Mouse (Mus musculus) spleen, postnatal 10 days (tissue): Measurements from ENCODE around the gene Scin.
A peak's percentile ranks its signal among the peaks of the same experiment; 100 is the strongest.

ENCODE experiments used
- DNase-seq, 2 experiments: peaks; one replicate each; pipeline ENCODE4 v3.0.0; 2021 to 2022; ENCODE audit warnings: low spot score in 2 of 2

Scin gene

GRCm38 (mm10) chr12:40027444-40027843, 106.6 kb downstream of the Scin start:
- DNase-seq: peak in 1 of 2 experiments; percentile 42

DNA sequence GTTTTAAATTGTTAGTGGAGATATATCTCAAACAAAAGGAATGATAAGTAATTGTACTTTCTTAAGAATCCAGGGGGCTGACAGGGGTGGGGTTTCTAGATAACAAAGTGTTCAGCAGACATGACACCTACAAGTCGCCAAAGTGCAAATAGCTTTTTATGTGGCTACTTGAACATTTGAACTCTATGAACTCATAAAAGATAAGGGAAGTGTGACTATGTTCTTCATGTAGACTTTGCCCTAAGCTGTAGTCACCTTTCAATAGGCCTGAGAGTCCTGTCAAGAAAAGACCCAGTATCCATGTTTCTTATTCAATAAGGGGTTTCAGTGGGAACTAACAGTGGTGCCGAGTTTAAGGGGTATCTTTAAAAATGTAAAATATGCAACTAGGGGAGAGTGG, 110.1 kb downstream of the Scin start:
- no peak for DNase-seq

DNA sequence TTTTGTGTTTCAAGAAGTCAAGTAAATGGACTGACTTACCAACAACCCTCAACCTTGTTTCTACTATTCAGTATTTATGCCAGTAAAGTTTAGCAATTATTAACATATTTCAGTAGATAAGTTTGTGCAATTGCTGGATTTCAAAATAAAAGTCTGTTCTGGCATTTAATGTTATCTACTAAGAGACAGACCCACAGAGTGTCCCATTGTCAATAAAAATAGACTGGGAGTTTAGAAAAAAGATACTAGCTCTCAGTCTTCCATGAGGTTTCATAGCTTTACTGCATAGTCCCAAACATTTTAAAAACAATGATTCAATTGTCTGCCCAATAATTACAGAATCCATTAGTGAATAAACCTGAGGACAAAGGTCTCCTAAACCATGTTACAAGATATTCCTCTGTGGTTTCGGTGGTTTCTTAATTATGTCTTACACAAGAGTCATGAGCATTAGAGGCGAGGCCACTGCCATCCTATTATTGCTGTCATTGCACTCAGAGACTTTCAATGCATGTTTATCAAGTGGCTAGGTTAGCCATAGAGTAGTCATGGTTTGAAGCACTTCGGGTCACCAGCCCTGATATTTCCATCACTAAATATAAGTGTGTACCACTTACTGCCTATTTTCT, 110.9 kb downstream of the Scin start:
- DNase-seq: no peak

- no peak for DNase-seq
Observed at GRCm38 (mm10) chr12:40022344-40022743, 111.7 kb downstream of the Scin start.

DNA sequence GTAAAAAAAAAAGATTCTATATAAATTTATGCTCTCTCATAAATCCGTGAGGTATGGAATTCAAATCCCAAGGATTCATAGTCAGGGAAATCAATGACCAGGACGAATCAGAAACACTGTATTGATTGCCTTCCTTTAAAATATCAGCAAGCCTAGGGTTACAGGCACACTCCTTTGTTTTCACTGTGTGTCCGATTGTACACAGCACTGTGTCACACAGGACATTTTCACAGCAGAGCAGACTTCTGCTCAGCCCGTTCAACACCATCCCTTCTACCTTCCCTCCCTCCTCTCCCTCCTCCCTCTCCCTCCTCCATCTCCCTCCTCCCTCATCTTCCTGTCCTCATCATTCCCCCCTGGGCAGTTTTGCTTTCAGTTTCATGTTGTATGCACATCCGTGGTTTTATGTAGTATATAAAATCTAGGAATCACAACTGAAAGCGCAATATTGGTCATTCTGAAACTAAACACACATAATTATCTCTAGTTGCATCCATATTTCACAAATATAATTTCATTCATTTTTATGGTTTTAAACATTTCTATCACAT, 116.0 kb downstream of the Scin start:
- DNase-seq: no peak

DNA sequence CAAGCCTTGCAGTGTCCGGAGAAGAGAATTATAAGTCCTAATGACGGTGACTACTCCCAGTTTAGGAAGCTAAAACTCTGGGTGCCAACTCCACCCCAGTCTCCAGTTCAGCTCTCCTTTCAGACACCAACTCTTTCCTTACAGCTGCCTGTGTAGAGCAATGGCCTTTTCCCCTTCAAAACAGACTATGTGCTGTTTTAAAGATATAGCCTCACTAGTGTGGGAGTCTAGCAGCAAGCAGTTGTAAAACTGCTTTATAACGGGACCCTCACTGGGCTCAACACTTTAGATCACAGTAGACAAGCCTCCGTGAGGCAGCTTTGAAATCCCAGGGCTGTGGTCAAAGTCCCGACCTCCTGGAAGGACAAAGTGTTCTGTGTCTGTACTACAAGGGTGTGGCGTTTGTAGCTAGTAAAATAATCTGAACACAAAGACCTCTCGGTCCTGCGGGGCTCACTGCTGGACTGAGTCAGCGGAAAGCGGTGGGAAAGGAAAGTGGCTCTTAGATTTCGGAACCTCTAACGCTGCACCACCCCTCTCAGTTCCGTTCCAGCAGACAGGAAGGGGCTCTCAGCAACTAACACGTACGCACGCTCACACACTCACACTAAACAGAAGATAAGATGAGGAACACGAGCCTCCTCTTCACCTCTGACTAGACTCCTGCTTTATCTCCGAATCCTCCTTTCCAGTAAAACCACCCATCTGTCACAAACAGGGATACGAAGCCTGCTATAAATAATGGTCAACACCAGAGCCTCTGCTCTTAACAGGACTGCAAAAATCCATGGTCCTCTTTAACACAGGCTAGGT, 117.2 kb downstream of the Scin start:
- DNase-seq: peak; percentile 52 to 61

GRCm38 (mm10) chr12:40016068-40016467, 118.0 kb downstream of the Scin start:
- DNase-seq: peak in 1 of 2 experiments; percentile 52

- DNase-seq: no peak
Observed at GRCm38 (mm10) chr12:40009866-40010265, 124.2 kb downstream of the Scin start.
